ENCODE assay signal across 9 mouse cellular contexts in the genomic region with DNA sequence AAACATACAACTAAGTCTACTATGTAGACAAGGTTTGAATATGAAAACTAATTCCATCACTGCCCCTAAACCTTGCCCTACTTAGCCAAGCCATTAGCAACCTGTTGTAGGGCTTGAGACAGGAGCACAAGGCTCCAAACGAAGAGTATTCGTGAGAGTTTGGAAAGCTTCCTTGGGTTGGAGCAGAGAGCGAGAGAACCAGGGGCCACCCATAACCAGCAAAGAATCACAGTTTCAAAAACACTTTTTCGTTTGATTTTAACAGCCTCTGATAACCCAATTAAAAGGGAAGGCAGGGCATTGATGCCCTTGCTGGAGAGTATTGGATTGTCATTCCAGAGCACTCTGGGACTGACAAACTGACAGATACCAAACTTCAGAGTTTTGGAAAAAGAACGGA. TPM values are rescaled to one million over a fixed set of nuclear protein-coding genes. Genes with fewer than 3 reads are reported as not detected.
DNase-seq lines count a peak whose midpoint lies in the region; ATAC-seq and TF ChIP-seq lines count a peak whose summit lies in the region.
"Had no signal": no experiment of that assay in that cellular context is flagged by ENCODE, and none has a peak within 500 bp of the region (broad histone marks: within the 10 kb centered on the region; RNA-seq: fewer than 3 reads in every experiment).

No protein-coding gene starts in this region.

- H3K9me3 ChIP-seq in heart, embryonic 15.5 days (replicated peaks): no peaks in the 10 kb centered on the region
- H3K9me3 ChIP-seq in hindbrain, embryonic 13.5 days: no peaks in the 10 kb centered on the region
- no peaks in the 10 kb centered on the region for H3K9me3 ChIP-seq in midbrain, embryonic 11.5 days (ENCODE audit: control insufficient read depth, low read length)

- H3K36me3 ChIP-seq in heart, embryonic 15.5 days: no peaks in the 10 kb centered on the region
- no peaks in the 10 kb centered on the region for H3K36me3 ChIP-seq in hindbrain, embryonic 13.5 days
- H3K36me3 ChIP-seq in midbrain, embryonic 11.5 days (ENCODE audit: control insufficient read depth, insufficient read depth, low read length): no peaks in the 10 kb centered on the region
- H3K36me3 ChIP-seq: G1E had no signal

- no peak overlapping the region for H3K27ac ChIP-seq in heart, embryonic 15.5 days
- H3K27ac ChIP-seq in cortical plate, adult 2 months (ENCODE audit: insufficient read depth, low read length): no peak overlapping the region
- peak overlapping the region; percentile 91; the same call in 1 of the 2 replicates for H3K27ac ChIP-seq in hindbrain, embryonic 13.5 days
- H3K27ac ChIP-seq in midbrain, embryonic 11.5 days (ENCODE audit: low read depth, low read length): no peak overlapping the region

- WGBS in heart, embryonic 15.5 days: 46% methylated on average over 5 of the region's 5 CpGs
- 34% methylated on average over 5 of the region's 5 CpGs for WGBS in hindbrain, embryonic 13.5 days
- 34% methylated on average over 5 of the region's 5 CpGs for WGBS in midbrain, embryonic 11.5 days

- no peak for TF ChIP-seq CTCF in cortical plate, adult 2 months (IDR thresholded peaks at IDR 0.05; ENCODE audit: extremely low read depth, insufficient read depth, low read length)

- peaks cover 7% of the 10 kb centered on the region for H3K4me1 ChIP-seq in heart, embryonic 15.5 days (replicated peaks)
- peaks cover 1% of the 10 kb centered on the region; the same call in 1 of the 2 replicates for H3K4me1 ChIP-seq in cortical plate, adult 2 months (ENCODE audit: control insufficient read depth, insufficient read depth, low read length)
- peaks cover 19% of the 10 kb centered on the region for H3K4me1 ChIP-seq in hindbrain, embryonic 13.5 days (replicated peaks)
- H3K4me1 ChIP-seq in midbrain, embryonic 11.5 days (ENCODE audit: control insufficient read depth, insufficient read depth, low read length): peaks cover 7% of the 10 kb centered on the region; the same call in 1 of the 2 replicates

- no peak for TF ChIP-seq POLR2A in cortical plate, adult 2 months (IDR thresholded peaks at IDR 0.05; ENCODE audit: extremely low read depth, insufficient read depth, low read length)

- ATAC-seq in heart, embryonic 15.5 days (replicated peaks; ENCODE audit: insufficient number of reproducible peaks, insufficient read depth, low FRiP score, low read depth): no peak
- ATAC-seq in hindbrain, embryonic 13.5 days (ENCODE audit: low FRiP score): no peak
- no peak for ATAC-seq in midbrain, embryonic 11.5 days (ENCODE audit: low FRiP score)
- no peak for ATAC-seq in megakaryocyte-erythroid progenitor cell, adult 5-6 weeks (replicated peaks; ENCODE audit: low FRiP score, low TSS enrichment, poor library complexity, severe bottlenecking)

- intact Hi-C loops in heart, postnatal 14 days (cut with DNase I): no loop called here

- peak overlapping the region; percentile 92 for H3K4me2 ChIP-seq in heart, embryonic 15.5 days
- H3K4me2 ChIP-seq in hindbrain, embryonic 13.5 days: peak overlapping the region; percentile 82
- peak overlapping the region; percentile 92 for H3K4me2 ChIP-seq in midbrain, embryonic 11.5 days

- H3K27me3 ChIP-seq in heart, embryonic 15.5 days: no peaks in the 10 kb centered on the region
- H3K27me3 ChIP-seq in hindbrain, embryonic 13.5 days: no peaks in the 10 kb centered on the region
- no peaks in the 10 kb centered on the region for H3K27me3 ChIP-seq in midbrain, embryonic 11.5 days (ENCODE audit: control insufficient read depth, insufficient read depth, low read length)

- peak overlapping the region; percentile 71 for H3K4me3 ChIP-seq in heart, embryonic 15.5 days
- H3K4me3 ChIP-seq in cortical plate, adult 2 months (ENCODE audit: insufficient read depth, low read length): peak overlapping the region; percentile 51
- H3K4me3 ChIP-seq in hindbrain, embryonic 13.5 days: peak overlapping the region; percentile 77
- peak overlapping the region; percentile 92 for H3K4me3 ChIP-seq in midbrain, embryonic 11.5 days (ENCODE audit: low read depth, low read length)

- peak overlapping the region; percentile 79 for H3K9ac ChIP-seq in heart, embryonic 15.5 days
- H3K9ac ChIP-seq in hindbrain, embryonic 13.5 days: peak overlapping the region; percentile 96
- H3K9ac ChIP-seq in midbrain, embryonic 11.5 days (ENCODE audit: low read length): peak overlapping the region; percentile 90

- no peak for DNase-seq in heart, postnatal 14 days
- peak; percentile 86 for DNase-seq in midbrain, embryonic 11.5 days (ENCODE audit: low spot score, missing footprints)
- DNase-seq in adrenal gland, adult 2 months: no peak
- DNase-seq in retina, postnatal 1 day: no peak

RNA-seq across cellular contexts. Expression of gene Ago4, which starts 1.0 kb away (rescaled TPM):
- 0.97 and 1.4 TPM in 2 replicates for polyA plus RNA-seq in heart, embryonic 15.5 days (2015; fragmentation: Nextera tagmentation; extraction: Ambion mirVana)
- total RNA-seq in heart, postnatal 14 days (2021): 1 to 10 TPM; 5.4 to 5.5 TPM
- 5.6 and 6.5 TPM in 2 replicates for polyA plus RNA-seq in cortical plate, adult 2 months (2012; rRNA removed)
- polyA plus RNA-seq in hindbrain, embryonic 13.5 days (2015; fragmentation: Nextera tagmentation; extraction: Ambion mirVana): 9.9 and 10.0 TPM in 2 replicates
- 3.0 and 3.6 TPM in 2 replicates for polyA plus RNA-seq in midbrain, embryonic 11.5 days (2014; fragmentation: Nextera tagmentation; extraction: Ambion mirVana)
- total RNA-seq in megakaryocyte-erythroid progenitor cell, adult 5-6 weeks (2014; fragmentation: Nextera tagmentation): 0.90 and 1.0 TPM in 2 replicates
- total RNA-seq in megakaryocyte-erythroid progenitor cell, adult 5-6 weeks (2017): 2.0 and 3.5 TPM in 2 replicates
- 1 to 10 TPM; 4.8 to 5.4 TPM for total RNA-seq in adrenal gland, adult 2 months (2021)
- polyA plus RNA-seq in adrenal gland, adult 2 months (2012; rRNA removed): 1.0 and 1.2 TPM in 2 replicates
- polyA plus RNA-seq: G1E had no signal

RNA-seq across cellular contexts. Expression of gene Clspn, which starts 24.4 kb away (rescaled TPM):
- 17.1 and 19.8 TPM in 2 replicates for polyA plus RNA-seq in heart, embryonic 15.5 days (2015; fragmentation: Nextera tagmentation; extraction: Ambion mirVana)
- 1 to 10 TPM; 1.9 to 4.6 TPM for total RNA-seq in heart, postnatal 14 days (2021)
- polyA plus RNA-seq in cortical plate, adult 2 months (2012; rRNA removed): 0.62 and 0.77 TPM in 2 replicates
- 8.7 and 9.0 TPM in 2 replicates for polyA plus RNA-seq in hindbrain, embryonic 13.5 days (2015; fragmentation: Nextera tagmentation; extraction: Ambion mirVana)
- 50.4 and 54.4 TPM in 2 replicates for polyA plus RNA-seq in midbrain, embryonic 11.5 days (2014; fragmentation: Nextera tagmentation; extraction: Ambion mirVana)
- 48.9 and 73.1 TPM in 2 replicates for total RNA-seq in megakaryocyte-erythroid progenitor cell, adult 5-6 weeks (2014; fragmentation: Nextera tagmentation)
- total RNA-seq in megakaryocyte-erythroid progenitor cell, adult 5-6 weeks (2017): 92.8 and 119 TPM in 2 replicates
- under 1 TPM; 0.66 to 0.97 TPM for total RNA-seq in adrenal gland, adult 2 months (2021)
- 0.11 and 0.19 TPM in 2 replicates for polyA plus RNA-seq in adrenal gland, adult 2 months (2012; rRNA removed)
